Mouse (Mus musculus) cerebellum, adult 11-12 months (tissue): ENCODE results near the gene Irgc1.
A peak's percentile ranks its signal among the peaks of the same experiment; 100 is the strongest.

Experiments
- DNase-seq: peaks from one replicate; pipeline ENCODE4 v3.0.0; 2022

The Irgc1 gene

GRCm38 (mm10) chr7:24451855-24452311 lies at the start of gene Irgc1:
Irgc1 (minus strand) TSS chr7:24452297.
- no peak for DNase-seq

- no peak for DNase-seq
Observed at GRCm38 (mm10) chr7:24501492-24501891, 49.4 kb upstream of the Irgc1 start.

DNA sequence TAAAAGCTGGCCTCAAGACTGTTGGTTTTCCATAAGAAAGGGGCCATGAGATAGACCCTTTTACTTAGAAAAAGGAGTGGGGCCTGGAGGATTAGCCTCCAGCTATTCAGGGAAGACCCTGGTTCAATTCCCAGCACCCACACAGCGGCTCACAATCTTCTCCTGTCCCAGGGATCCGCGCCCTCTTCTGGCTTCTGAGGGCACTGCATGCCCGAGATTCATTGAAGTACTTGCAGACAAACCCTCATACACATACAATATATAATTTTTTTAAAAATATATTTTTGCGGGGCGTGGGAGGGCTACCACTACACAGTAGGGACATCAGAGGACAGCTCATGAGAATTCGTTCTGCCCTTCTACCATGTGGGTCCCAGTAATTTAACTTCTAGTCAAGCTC lies 48.8 kb upstream of the Irgc1 start:
- no peak for DNase-seq

DNA sequence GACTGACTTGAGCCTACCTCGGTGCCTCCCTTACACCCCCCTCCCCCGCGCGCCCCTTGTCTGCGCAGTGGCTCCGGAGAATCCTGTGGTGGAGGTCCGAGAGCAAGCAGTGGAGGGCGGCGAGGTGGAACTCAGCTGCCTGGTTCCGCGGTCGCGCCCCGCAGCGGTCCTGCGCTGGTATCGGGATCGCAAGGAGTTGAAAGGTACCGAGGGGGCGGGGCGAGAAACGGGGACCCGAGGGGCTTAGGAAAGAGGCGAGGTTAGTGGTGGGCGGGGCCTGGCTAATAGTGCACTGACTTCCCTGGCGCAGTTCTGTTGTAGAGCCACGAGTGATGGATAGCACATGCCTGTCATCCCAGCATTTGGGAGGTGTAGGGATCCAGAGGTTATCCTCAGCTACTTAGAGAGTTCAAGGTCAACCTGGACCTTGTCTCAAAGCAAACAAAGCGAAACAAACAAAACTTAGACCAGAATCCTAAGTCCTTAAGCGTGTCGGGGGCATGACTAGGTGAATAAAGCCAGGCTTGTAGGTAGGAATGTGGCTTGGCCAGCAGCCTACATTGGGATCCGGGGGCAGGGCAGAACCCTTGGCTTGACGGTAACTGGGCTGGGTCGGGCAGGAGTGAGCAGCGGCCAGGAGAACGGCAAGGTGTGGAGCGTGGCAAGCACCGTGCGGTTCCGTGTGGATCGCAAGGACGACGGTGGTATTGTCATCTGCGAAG lies 47.9 kb upstream of the Irgc1 start:
- no peak for DNase-seq

- peak; percentile 69 for DNase-seq
Observed at GRCm38 (mm10) chr7:24488303-24488702, 36.2 kb upstream of the Irgc1 start.

GRCm38 (mm10) chr7:24487403-24487802 lies 35.3 kb upstream of the Irgc1 start:
- DNase-seq, result peak; percentile 49

GRCm38 (mm10) chr7:24486654-24487130 lies 34.6 kb upstream of the Irgc1 start:
- peak; percentile 51 for DNase-seq

- no peak for DNase-seq
Observed at GRCm38 (mm10) chr7:24485481-24485880, 33.4 kb upstream of the Irgc1 start.

- DNase-seq, result peak; percentile 60
Observed at GRCm38 (mm10) chr7:24483291-24483690, 31.2 kb upstream of the Irgc1 start.

DNA sequence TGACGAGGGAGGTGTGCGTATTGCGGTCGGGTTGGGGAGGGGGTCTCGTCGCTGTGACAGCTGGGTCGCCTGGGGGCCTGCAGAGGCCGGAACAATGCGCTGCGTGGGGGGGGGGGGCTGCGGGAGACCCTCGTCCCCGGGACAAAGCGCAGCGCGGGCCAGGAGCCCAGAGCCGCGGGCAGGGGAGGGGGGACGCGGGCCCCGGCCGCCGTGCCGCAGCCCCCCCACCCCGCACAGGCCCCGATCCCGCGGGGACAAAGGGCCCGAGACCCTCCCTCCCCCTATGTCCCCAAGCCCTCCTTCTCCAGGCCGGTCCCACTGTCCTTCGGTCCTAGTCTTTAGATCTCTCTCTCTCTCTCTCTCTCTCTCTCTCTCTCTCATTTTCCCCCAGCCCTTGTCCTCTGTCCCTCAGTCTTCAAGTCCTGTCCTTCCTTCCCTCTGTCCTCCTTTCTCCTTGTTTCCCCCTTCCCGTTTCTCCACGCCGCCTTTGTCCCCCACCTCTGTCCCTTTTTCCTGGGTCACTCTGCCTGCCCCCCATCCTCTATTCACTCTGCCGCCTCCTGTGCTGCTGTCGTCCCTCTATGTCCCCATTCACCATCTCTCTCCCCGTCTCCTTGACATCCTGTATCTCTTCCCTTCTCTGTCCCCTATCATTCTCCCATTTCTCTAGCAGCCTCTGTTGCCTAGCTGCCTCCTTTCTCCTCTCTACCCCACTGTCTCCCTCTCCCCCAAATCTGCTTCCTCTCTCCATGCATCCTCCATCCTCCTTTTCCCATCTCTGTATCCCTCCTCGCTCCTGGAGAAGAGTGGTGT lies 30.3 kb upstream of the Irgc1 start:
- DNase-seq, result no peak

DNA sequence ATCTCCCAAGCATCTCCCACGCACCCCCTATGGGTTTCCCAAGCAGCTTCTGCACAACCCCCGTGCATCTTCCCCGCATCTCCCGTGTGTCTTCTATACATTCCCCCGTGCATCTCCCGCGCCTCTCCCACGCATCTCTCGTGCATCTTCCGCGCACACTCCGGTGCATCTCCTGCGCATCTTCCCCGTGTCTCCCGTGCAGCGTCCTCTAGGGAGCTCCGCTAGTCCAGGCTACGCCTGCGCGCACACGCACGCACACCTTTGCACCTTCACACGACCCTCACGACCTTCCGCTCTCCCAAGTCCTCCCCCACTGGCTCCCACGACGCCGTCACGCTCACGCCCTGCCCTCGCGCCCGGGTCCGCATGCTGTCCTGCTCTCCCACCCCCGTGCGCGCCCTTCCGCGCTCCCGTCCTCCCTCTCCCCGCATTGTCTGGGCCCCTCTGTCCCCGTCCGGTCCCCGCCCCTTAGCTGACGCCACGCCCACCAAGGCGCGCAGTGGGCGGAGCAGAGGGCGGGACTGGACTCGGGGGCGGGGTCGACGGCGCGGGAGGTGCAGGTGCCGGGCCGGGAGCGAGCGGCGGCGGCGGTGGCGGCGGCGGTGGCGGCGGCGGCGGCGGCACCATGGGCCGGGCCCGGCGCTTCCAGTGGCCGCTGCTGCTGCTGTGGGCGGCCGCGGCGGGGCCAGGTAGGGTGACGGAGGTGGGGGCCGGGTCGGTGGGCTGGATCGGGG lies 29.5 kb upstream of the Irgc1 start, which contains the start of gene Cadm4:
TSS of gene Cadm4 (plus strand) at position 550 of the 734 bp plus-strand sequence.
- peak; percentile 94 for DNase-seq

DNA sequence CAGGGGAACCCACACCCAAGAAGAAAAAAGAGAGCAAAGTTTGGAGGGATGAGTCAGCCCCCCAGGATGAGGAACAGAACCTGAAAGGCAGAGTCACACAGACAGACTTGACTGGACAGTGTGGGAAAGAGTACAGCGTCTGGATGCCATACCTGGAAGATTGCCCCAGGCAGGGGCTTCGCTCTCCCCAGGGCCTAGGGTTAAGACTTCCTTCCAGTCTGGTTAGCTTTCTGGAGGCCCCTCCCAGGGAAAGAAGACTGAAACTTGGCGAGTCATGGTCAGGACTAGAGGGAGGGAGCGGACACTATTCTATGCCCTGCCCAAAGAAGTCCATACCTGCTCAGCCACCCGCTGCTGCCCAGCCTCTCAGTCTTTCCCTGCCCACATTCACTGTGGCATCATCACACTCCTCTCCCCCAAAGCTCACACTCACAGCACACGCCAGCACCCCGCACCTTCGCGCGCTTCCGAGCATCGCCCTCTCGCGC lies 28.9 kb upstream of the Irgc1 start:
- DNase-seq, result peak; percentile 76

GRCm38 (mm10) chr7:24480121-24480941 lies 28.2 kb upstream of the Irgc1 start:
- peak; percentile 62 for DNase-seq

- peak; percentile 52 for DNase-seq
Observed at GRCm38 (mm10) chr7:24479685-24480084, 27.6 kb upstream of the Irgc1 start.

GRCm38 (mm10) chr7:24478911-24479310 lies 26.8 kb upstream of the Irgc1 start:
- no peak for DNase-seq

DNA sequence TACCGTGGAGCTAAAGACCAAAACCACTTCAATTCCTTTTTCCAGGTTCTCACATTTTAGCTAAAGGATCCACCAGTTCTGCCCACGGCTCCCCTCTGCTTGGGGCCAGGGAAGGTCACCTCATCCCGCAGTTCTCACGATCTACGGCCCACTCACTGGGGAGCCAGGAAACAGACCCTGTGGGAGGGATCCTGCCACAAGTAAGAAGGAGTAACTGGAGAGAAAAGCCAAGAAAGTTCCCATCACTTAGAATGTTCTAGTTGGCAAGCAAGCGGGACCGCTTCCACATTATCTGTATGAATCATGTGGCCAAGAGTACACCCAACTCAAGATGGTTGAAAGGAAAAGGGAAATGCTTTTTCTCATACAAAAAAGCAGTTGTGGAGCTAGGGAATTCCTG lies 24.8 kb upstream of the Irgc1 start:
- no peak for DNase-seq

- no peak for DNase-seq
Observed at GRCm38 (mm10) chr7:24476338-24476737, 24.2 kb upstream of the Irgc1 start.

GRCm38 (mm10) chr7:24474811-24475506 lies 22.9 kb upstream of the Irgc1 start:
- peak; percentile 64 for DNase-seq

GRCm38 (mm10) chr7:24473913-24474529 lies 21.9 kb upstream of the Irgc1 start:
- DNase-seq, result peak; percentile 78

DNA sequence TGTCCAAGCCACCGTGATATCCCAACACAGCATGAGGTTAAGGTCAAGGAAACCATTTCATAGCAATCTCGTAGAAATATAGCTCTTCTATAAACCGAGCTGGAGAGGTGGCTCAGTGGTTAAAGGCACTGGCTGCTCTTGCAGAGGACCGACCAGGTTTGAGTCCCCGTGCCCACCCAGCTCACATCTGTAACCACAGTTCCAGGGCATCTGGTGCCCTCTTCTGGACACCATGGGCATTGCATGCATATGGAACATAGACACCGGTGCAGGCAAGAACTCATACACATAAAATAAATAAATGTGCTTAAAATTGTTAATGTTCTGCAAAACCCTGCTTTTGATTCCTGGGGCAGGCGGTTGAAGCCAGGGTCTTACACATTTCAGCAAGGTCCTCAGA lies 20.8 kb upstream of the Irgc1 start:
- DNase-seq, result no peak

DNA sequence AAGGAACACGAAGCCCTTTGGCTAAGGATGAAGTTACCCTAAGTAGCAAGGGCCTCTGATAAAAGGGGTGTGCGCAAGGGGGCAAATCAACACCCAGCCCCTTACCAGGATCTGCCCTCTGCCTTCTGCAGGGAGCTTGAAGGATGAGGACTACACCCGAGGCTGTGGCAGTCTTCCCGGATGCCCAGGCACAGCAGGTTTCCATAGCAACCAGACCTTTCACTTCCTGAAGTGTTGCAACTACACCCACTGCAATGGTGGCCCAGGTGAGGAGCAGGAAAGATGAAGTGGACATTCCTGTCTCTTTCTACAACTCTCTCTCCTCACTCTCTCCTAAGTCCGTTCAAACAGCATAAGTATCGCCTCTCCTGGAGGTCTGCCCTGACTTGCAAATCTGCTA lies 20.3 kb upstream of the Irgc1 start:
- DNase-seq, result no peak
